Mouse (Mus musculus) hindbrain, embryonic 14.5 days (tissue): ENCODE data around the gene Snapc2. TPM values are rescaled to one million over a fixed set of nuclear protein-coding genes. Genes with fewer than 3 reads are reported as not detected.
A peak's percentile ranks its signal among the peaks of the same experiment; 100 is the strongest.
"Not testable (repeated sequence)": the region's sequence is repeated elsewhere in the genome, so short reads cannot be mapped to it uniquely, and the experiment has no call there.

Source experiments
- ATAC-seq: fragments of 200-750 bp; cut with Nextera tagmentation; 2 replicates; pipeline ENCODE4 v1.8.0; 2017; ENCODE audit warnings: moderate number of reproducible peaks, mild to moderate bottlenecking, moderate TSS enrichment, moderate library complexity; ENCODE audit not compliant: low FRiP score
- DNase-seq: peaks from one replicate; pipeline ENCODE4 v3.0.0-alpha.2; 2015; ENCODE audit warnings: low spot score
- H3K27ac ChIP-seq: fragments of 300-500 bp; sonication (generic); 2 replicates; pipeline ENCODE4 v1.5.1; 2014; ENCODE audit warnings: mild to moderate bottlenecking, moderate library complexity
- H3K27me3 ChIP-seq: fragments of 300-500 bp; sonication (generic); 2 replicates; pipeline ENCODE4 v1.6.1; 2014; ENCODE audit warnings: mild to moderate bottlenecking, low read length, mixed read lengths; ENCODE audit not compliant: control insufficient read depth, insufficient read depth
- H3K36me3 ChIP-seq: fragments of 300-500 bp; sonication (generic); replicated peaks from 2 replicates; pipeline ENCODE4 v1.6.1; 2014; ENCODE audit not compliant: control insufficient read depth, insufficient read depth
- H3K4me1 ChIP-seq: fragments of 300-500 bp; sonication (generic); replicated peaks from 2 replicates; pipeline ENCODE4 v1.6.1; 2014; ENCODE audit warnings: antibody characterized with exemption, low read length, mixed read lengths; ENCODE audit not compliant: control insufficient read depth, insufficient read depth
- H3K4me2 ChIP-seq: fragments of 300-500 bp; sonication (generic); replicated peaks from 2 replicates; pipeline ENCODE4 v1.6.1; 2014; ENCODE audit warnings: mild to moderate bottlenecking, moderate library complexity
- H3K4me3 ChIP-seq: fragments of 300-500 bp; sonication (generic); replicated peaks from 2 replicates; pipeline ENCODE4 v1.5.1; 2014; ENCODE audit warnings: mild to moderate bottlenecking, low read length
- H3K9ac ChIP-seq: fragments of 300-500 bp; sonication (generic); 2 replicates; pipeline ENCODE4 v1.6.1; 2014
- H3K9me3 ChIP-seq: fragments of 300-500 bp; sonication (generic); 2 replicates; pipeline ENCODE4 v1.6.1; 2016; ENCODE audit warnings: low read length; ENCODE audit not compliant: control insufficient read depth
- WGBS: fragments of 180-500 bp; shearing (Covaris S2); extraction: QIAGEN DNeasy Blood & Tissue Kit; methylation state at CpG from one replicate; pipeline ENCODE4 v1.1.7; 2014; 5-methylcytosine and 5-hydroxymethylcytosine counted together
- polyA plus RNA-seq: library from polyadenylated mRNA; unstranded; fragments of >200 nt; fragmentation: Nextera tagmentation; extraction: Ambion mirVana; gene quantifications from 2 replicates; pipeline ENCODE4 v1.2.1, GENCODE M21; 2014

Snapc2 gene
- polyA plus RNA-seq, 1 experiment from 2014 or later, result 62.3 TPM

GRCm38 (mm10) chr8:4247951-4248540 is 4.8 kb upstream of the Snapc2 start, which contains the start of gene Tgfbr3l:
Gene Tgfbr3l (plus strand): TSS chr8:4248214.
- WGBS, result 82% methylated on average over 15 of the region's 15 CpGs

GRCm38 (mm10) chr8:4249213-4249612 is 3.7 kb upstream of the Snapc2 start:
- peaks cover 14% of the 10 kb centered on the region for H3K4me1 ChIP-seq
- 19% methylated on average over 29 of the region's 29 CpGs for WGBS
- H3K4me3 ChIP-seq, result no peak overlapping the region
- ATAC-seq, result no peak
- H3K9ac ChIP-seq, result no peak overlapping the region
- peaks cover 48% of the 10 kb centered on the region for H3K36me3 ChIP-seq
- no peak overlapping the region for H3K4me2 ChIP-seq
- no peak overlapping the region for H3K27ac ChIP-seq
- no peak for DNase-seq
- H3K9me3 ChIP-seq, result no peaks in the 10 kb centered on the region
- no peaks in the 10 kb centered on the region for H3K27me3 ChIP-seq

More at GRCm38 (mm10) chr8:4247951-4248540, 4.8 kb upstream of the Snapc2 start, which contains the start of gene Tgfbr3l:
- Histone ChIP-seq H3K9ac (no peak within 1 kb of the TSS), H3K9me3 (no peaks in the 10 kb centered on the region), H3K27ac (no peak within 1 kb of the TSS), H3K4me3 (no peak within 1 kb of the TSS), H3K4me2 (no peak within 1 kb of the TSS), H3K36me3 (peaks cover 59% of the 10 kb centered on the region), H3K27me3 (no peaks in the 10 kb centered on the region), H3K4me1 (peaks cover 6% of the 10 kb centered on the region)
- ATAC-seq (no peak), DNase-seq (no peak)

DNA sequence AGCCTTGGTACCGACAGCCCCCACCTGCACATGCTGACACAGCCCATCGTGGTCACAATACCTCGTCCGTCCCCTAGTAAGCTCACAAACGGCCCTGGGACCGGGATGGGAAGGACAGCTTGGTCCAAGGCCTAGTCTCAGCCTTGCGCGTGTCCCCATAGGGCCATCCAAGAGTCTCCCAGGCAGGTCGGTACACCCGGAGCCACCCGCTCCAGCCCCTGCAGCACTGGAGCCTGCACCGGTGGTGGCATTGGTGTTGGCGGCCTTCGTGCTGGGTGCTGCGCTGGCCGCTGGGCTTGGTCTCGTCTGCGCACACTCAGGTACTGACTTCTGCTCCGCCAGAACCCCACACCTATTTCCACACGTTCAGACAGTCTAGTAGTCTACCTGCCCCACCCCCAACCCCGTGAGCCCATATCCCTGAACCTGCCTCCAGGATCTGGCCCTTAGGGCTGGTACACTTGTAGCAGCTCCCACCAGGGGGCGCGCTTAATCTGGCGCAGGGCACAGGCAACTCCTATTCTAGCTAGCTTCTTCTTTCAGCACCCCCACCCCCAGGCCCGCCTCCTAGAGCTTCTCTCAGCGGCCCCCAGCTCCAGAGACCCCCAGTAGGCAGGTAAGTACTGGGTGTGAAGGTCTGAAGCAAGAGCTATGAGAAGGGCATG is 2.4 kb upstream of the Snapc2 start:
- DNase-seq (peak; percentile 79), ATAC-seq (0 out of 2 replicates have a peak, but pooled peaks have one; percentile 3)
- H3K4me1 ChIP-seq, result peaks cover 18% of the 10 kb centered on the region
- no peak overlapping the region for H3K4me2 ChIP-seq
- WGBS, result 30% methylated on average over 26 of the region's 26 CpGs
- no peaks in the 10 kb centered on the region for H3K27me3 ChIP-seq
- H3K27ac ChIP-seq, result no peak overlapping the region
- H3K9ac ChIP-seq, result 0 out of 2 replicates have a peak overlapping the region, but pooled peaks have one; percentile 7
- H3K9me3 ChIP-seq, result no peaks in the 10 kb centered on the region
- no peak overlapping the region for H3K4me3 ChIP-seq
- H3K36me3 ChIP-seq, result peaks cover 47% of the 10 kb centered on the region

GRCm38 (mm10) chr8:4252116-4252760 is 642 bp upstream of the Snapc2 start:
- WGBS, result 51% methylated on average over 8 of the region's 8 CpGs
- H3K4me2 ChIP-seq, result peak overlapping the region; percentile 72
- H3K27ac ChIP-seq, result peak overlapping the region; percentile 81
- peaks cover 47% of the 10 kb centered on the region for H3K36me3 ChIP-seq
- ATAC-seq (no peak), DNase-seq (no peak)
- H3K4me1 ChIP-seq, result peaks cover 26% of the 10 kb centered on the region
- peak overlapping the region; percentile 63 for H3K9ac ChIP-seq
- H3K9me3 ChIP-seq, result no peaks in the 10 kb centered on the region
- H3K4me3 ChIP-seq, result peak overlapping the region; percentile 49
- H3K27me3 ChIP-seq, result no peaks in the 10 kb centered on the region

GRCm38 (mm10) chr8:4254001-4254400 is 1.1 kb downstream of the Snapc2 start:
- no peaks in the 10 kb centered on the region for H3K27me3 ChIP-seq
- peak overlapping the region; percentile 49 for H3K4me3 ChIP-seq
- DNase-seq, result peak; percentile 77
- peak overlapping the region; percentile 72 for H3K4me2 ChIP-seq
- 67% methylated on average over 6 of the region's 6 CpGs for WGBS
- peaks cover 38% of the 10 kb centered on the region for H3K36me3 ChIP-seq
- ATAC-seq, result no peak
- H3K9me3 ChIP-seq, result no peaks in the 10 kb centered on the region
- peak overlapping the region; percentile 63; the same call in 1 of the 2 replicates for H3K9ac ChIP-seq
- H3K4me1 ChIP-seq, result peaks cover 34% of the 10 kb centered on the region
- H3K27ac ChIP-seq, result peak overlapping the region; percentile 81; the same call in 1 of the 2 replicates

- H3K27ac ChIP-seq, H3K9me3 ChIP-seq, DNase-seq, H3K4me3 ChIP-seq, H3K4me2 ChIP-seq, H3K27me3 ChIP-seq, H3K9ac ChIP-seq, ATAC-seq: not testable (repeated sequence)
- Histone ChIP-seq H3K4me1 (peaks cover 34% of the 10 kb centered on the region), H3K36me3 (peaks cover 38% of the 10 kb centered on the region)
- 88% methylated on average over 7 of the region's 7 CpGs for WGBS
Observed at GRCm38 (mm10) chr8:4255471-4255870, 2.6 kb downstream of the Snapc2 start.

DNA sequence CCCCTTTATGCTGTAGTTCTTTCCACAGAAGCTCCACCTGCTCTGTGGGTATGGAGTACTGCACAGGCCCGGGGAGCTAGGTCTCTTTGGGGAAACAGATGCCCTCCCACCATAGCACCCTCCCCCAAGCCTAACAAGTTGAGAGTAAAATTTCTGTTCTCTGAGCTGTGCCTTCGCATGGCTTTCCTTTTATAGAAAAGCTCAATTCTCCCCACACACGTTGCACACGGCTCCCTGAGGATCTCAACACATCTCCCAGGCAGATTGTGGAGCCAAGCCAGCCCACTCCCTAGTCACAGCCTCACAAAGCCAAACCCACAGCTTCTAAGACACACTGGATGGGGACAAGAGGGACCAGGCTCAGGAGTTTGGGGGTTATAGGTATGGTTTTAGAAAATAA is 4.0 kb downstream of the Snapc2 start:
- peaks cover 50% of the 10 kb centered on the region for H3K36me3 ChIP-seq
- ATAC-seq, result no peak
- peak overlapping the region; percentile 61 for H3K4me2 ChIP-seq
- H3K9ac ChIP-seq, result peak overlapping the region; percentile 75
- peaks cover 34% of the 10 kb centered on the region for H3K4me1 ChIP-seq
- no peaks in the 10 kb centered on the region for H3K9me3 ChIP-seq
- H3K27me3 ChIP-seq, result no peaks in the 10 kb centered on the region
- H3K27ac ChIP-seq, result peak overlapping the region; percentile 38; the same call in 1 of the 2 replicates
- WGBS, result 52% methylated on average over 4 of the region's 4 CpGs
- H3K4me3 ChIP-seq, result peak overlapping the region; percentile 53; the same call in 1 of the 2 replicates
- no peak for DNase-seq

DNA sequence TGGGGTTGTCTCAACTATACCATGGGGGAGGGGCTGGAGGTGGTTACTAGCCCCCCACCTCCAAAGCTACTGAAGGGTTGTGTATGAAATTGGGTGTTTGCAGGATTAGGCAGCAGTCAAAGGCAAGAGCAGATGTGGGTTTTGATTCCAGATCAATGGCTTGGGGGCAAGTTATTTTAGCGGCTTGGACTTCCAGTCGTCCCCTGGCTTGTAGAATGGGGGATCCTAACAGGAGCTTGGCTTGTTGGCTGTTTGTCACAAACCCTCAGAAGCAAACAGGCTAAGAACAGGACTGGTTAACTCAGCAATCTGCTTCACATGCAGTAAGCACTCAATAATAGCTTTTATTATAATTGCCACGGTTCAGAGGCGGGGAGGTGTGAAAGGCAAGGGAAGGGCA is 4.5 kb downstream of the Snapc2 start:
- H3K9ac ChIP-seq, result peak overlapping the region; percentile 75
- peaks cover 55% of the 10 kb centered on the region for H3K36me3 ChIP-seq
- peaks cover 31% of the 10 kb centered on the region for H3K4me1 ChIP-seq
- 54% methylated on average over 4 of the region's 4 CpGs for WGBS
- H3K27me3 ChIP-seq, result no peaks in the 10 kb centered on the region
- no peak for ATAC-seq
- H3K9me3 ChIP-seq, result no peaks in the 10 kb centered on the region
- H3K4me3 ChIP-seq, result peak overlapping the region; percentile 53
- H3K27ac ChIP-seq, result peak overlapping the region; percentile 88; the same call in 1 of the 2 replicates
- no peak for DNase-seq
- H3K4me2 ChIP-seq, result peak overlapping the region; percentile 61

DNA sequence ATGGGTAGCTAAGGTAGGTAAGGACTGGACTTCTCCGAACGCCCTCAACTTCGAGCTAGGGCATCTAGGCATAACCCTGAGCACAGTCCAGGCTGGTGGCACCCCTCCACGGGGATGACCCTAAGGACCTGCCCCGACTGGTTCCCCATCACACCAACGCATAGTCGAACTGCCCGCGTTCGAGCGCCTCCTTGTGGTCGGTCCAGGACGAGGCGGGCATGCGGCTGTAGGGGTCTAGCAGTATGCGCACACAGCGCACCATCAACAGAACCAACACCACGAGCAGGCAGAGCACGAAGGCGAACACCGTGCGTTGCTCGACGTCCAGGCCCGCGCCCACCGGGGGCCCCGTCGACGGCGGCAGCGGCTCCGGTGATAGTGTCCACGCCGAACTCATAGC is 5.4 kb downstream of the Snapc2 start:
- peak overlapping the region; percentile 88 for H3K27ac ChIP-seq
- DNase-seq, result peak; percentile 89
- H3K9me3 ChIP-seq, result no peaks in the 10 kb centered on the region
- peak overlapping the region; percentile 75 for H3K9ac ChIP-seq
- 2% methylated on average over 35 of the region's 35 CpGs for WGBS
- peaks cover 64% of the 10 kb centered on the region for H3K36me3 ChIP-seq
- H3K4me1 ChIP-seq, result peaks cover 27% of the 10 kb centered on the region
- peak; percentile 60 for ATAC-seq
- peak overlapping the region; percentile 53 for H3K4me3 ChIP-seq
- H3K27me3 ChIP-seq, result no peaks in the 10 kb centered on the region
- peak overlapping the region; percentile 61 for H3K4me2 ChIP-seq
